Mouse (Mus musculus) ES-E14 (cell line): ENCODE data around the gene Astn1. TPM values are rescaled to one million over a fixed set of nuclear protein-coding genes. Genes with fewer than 3 reads are reported as not detected.
A peak's percentile ranks its signal among the peaks of the same experiment; 100 is the strongest.

Experiments
- DNase-seq: peaks from one replicate; pipeline ENCODE4 v3.0.0-alpha.2; 2013; ENCODE audit warnings: low read depth, low spot score
- H3K27ac ChIP-seq: 2 replicates; pipeline ENCODE4 v1.5.1; 2012; ENCODE audit warnings: low read depth, mild to moderate bottlenecking, low read length, moderate library complexity, mixed read lengths; ENCODE audit not compliant: poor library complexity, insufficient read depth, severe bottlenecking
- H3K36me3 ChIP-seq: 2 replicates; pipeline ENCODE4 v1.6.1; 2012; ENCODE audit warnings: mild to moderate bottlenecking, low read length, moderate library complexity, mixed read lengths; ENCODE audit not compliant: control insufficient read depth, poor library complexity, insufficient read depth, severe bottlenecking
- H3K4me1 ChIP-seq, 2 experiments: fragments of 150-350 bp in 1 of 2; sonication (generic) in 1 of 2; 2 replicates each; pipeline ENCODE4 v1.6.1; 2012; ENCODE audit warnings: low read length in 2 of 2, mild to moderate bottlenecking in 1 of 2, mixed read lengths in 1 of 2; ENCODE audit not compliant: control insufficient read depth in 2 of 2, insufficient read depth in 2 of 2, poor library complexity in 1 of 2
- H3K4me3 ChIP-seq, 2 experiments: fragments of 150-350 bp in 1 of 2; sonication (generic) in 1 of 2; 2 replicates each; pipeline ENCODE4 v1.5.1; 2012; ENCODE audit warnings: low read length in 2 of 2, low read depth in 1 of 2, mild to moderate bottlenecking in 1 of 2, mixed read lengths in 1 of 2; ENCODE audit not compliant: insufficient read depth in 1 of 2, poor library complexity in 1 of 2, severe bottlenecking in 1 of 2
- H3K9ac ChIP-seq: 2 replicates; pipeline ENCODE4 v1.6.1; 2012; ENCODE audit warnings: low read depth, mild to moderate bottlenecking, low read length, mixed read lengths; ENCODE audit not compliant: poor library complexity, insufficient read depth, severe bottlenecking
- H3K9me3 ChIP-seq: fragments of 150-350 bp; sonication (generic); 2 replicates; pipeline ENCODE4 v1.6.1; 2012; ENCODE audit warnings: low read depth, mild to moderate bottlenecking, low read length; ENCODE audit not compliant: control insufficient read depth, insufficient read depth
- CHD2 ChIP-seq: IDR thresholded peaks from 2 replicates; pipeline ENCODE4 v1.6.1; 2014; ENCODE audit warnings: mild to moderate bottlenecking, low read depth, low read length, inconsistent platforms
- HCFC1 ChIP-seq: IDR thresholded peaks from 2 replicates; pipeline ENCODE4 v1.6.1; 2012; ENCODE audit warnings: low read length, inconsistent platforms, borderline replicate concordance; ENCODE audit not compliant: insufficient read depth
- MAFK ChIP-seq: IDR thresholded peaks from 2 replicates; pipeline ENCODE4 v1.6.1; 2014; ENCODE audit warnings: mild to moderate bottlenecking, low read depth, low read length, inconsistent platforms; ENCODE audit not compliant: insufficient read depth
- ZC3H11A ChIP-seq: IDR thresholded peaks from 2 replicates; pipeline ENCODE4 v1.6.1; 2012; ENCODE audit warnings: low read depth, mild to moderate bottlenecking, inconsistent platforms, low read length, borderline replicate concordance
- ZNF384 ChIP-seq: IDR thresholded peaks from 2 replicates; pipeline ENCODE4 v1.6.1; 2012; ENCODE audit warnings: low read depth, low read length, inconsistent platforms
- in situ Hi-C, 2 experiments: fragments of 600-800 bp; cut with MboI; formaldehyde crosslinking; loops; one replicate each; pipeline ENCODE4 v1.15.1; 2025; ENCODE audit warnings: low sequenced_read_pairs in 2 of 2, inconsistent platforms in 1 of 2; ENCODE audit not compliant: unreplicated experiment in 2 of 2
- total RNA-seq: library from RNA; depleted of rRNA; stranded (reverse); fragments of 300-350 nt; gene quantifications from 2 replicates; pipeline ENCODE4 v1.2.3, GENCODE M21; 2012; rRNA removed

Astn1 gene
- total RNA-seq, result 0.69 and 0.85 TPM in 2 replicates

DNA sequence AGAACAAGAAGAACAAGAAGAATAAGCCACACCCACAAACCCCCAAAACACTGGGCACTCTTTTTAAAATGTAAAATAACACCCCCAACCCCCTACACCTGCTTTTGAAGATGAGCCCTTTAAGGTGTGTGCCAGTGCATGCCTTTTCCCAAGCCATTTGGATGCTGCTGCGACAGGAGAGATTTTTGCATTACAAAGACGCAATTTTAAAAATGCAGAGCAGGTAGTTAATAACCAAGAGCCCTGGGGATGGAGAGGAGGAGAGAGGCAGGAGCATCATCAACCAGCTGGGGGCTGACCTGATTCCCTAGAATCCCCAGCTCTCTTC is at the start of gene Astn1:
Astn1 (plus strand) TSS at position 310 of the 328 bp plus-strand sequence.
- Histone ChIP-seq H3K4me3 (peak within 1 kb of the TSS; percentile 47 to 68), H3K27ac (no peak within 1 kb of the TSS), H3K4me1 (peaks cover 0 to 5% of the 10 kb centered on the region in 2 experiments; a peak in 1 of 4 replicates), H3K36me3 (no peaks in the 10 kb centered on the region), H3K9ac (no peak within 1 kb of the TSS), H3K9me3 (no peaks in the 10 kb centered on the region)
- in situ Hi-C loops, result no loop called here
- TF ChIP-seq HCFC1 (no peak), ZC3H11A (no peak), MAFK (no peak), CHD2 (no peak), ZNF384 (no peak)
- DNase-seq, result no peak

DNA sequence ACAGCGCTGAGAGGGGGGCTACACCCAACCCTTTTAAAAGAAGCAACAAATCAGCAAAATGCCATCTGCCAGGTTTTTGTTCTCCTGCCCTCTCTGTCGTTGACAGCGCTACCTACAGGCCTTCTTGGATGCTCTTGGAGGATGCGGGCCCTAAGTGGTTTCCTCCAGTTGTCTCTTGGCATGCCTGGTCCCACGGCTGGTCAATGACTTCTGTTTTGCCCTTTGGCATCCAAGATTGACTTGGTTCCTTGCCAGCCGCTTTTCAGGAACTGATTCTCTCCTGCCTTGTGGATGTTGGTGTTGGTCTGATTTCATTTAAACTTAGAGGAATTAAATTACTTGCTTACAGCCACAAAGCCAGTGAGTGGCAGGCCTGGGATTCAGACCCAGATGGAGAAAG is 38.7 kb upstream of the Astn1 start:
- Histone ChIP-seq H3K27ac (no peak overlapping the region), H3K4me1 (no peaks in the 10 kb centered on the region), H3K9me3 (no peaks in the 10 kb centered on the region), H3K9ac (no peak overlapping the region), H3K4me3 (no peak overlapping the region), H3K36me3 (no peaks in the 10 kb centered on the region)
- DNase-seq, result no peak
- in situ Hi-C loops, result no loop called here
- no peak for TF ChIP-seq MAFK

DNA sequence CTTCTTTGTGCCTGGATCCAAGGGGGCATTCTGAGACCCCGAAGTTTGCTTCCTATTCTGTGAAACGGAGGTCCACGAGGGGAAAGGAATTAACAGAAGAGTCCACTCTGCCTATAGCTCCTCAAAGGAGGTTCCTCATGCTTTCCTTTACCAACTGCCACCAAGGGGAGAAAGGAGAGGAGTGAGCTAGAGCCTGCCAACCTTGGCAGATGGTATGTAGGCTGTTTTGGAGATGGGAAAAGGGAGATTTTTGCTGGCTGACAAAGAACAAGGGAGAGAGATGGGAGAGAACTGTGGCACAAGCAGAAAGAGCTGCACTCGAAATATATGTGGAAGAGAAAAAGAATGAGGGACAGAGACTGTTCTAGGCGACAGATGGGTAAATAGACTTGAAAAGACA is 33.9 kb upstream of the Astn1 start:
- TF ChIP-seq ZC3H11A, result no peak
- no peak for TF ChIP-seq ZNF384
- no peak for TF ChIP-seq MAFK
- TF ChIP-seq HCFC1, result no peak
- TF ChIP-seq CHD2, result no peak
- no peaks in the 10 kb centered on the region for H3K36me3 ChIP-seq
- H3K9me3 ChIP-seq, result no peaks in the 10 kb centered on the region
- no peak overlapping the region for H3K27ac ChIP-seq
- in situ Hi-C loops, result no loop called here
- no peak for DNase-seq
- H3K4me1 ChIP-seq, result no peaks in the 10 kb centered on the region
- no peak overlapping the region for H3K9ac ChIP-seq
- H3K4me3 ChIP-seq, result no peak overlapping the region

DNA sequence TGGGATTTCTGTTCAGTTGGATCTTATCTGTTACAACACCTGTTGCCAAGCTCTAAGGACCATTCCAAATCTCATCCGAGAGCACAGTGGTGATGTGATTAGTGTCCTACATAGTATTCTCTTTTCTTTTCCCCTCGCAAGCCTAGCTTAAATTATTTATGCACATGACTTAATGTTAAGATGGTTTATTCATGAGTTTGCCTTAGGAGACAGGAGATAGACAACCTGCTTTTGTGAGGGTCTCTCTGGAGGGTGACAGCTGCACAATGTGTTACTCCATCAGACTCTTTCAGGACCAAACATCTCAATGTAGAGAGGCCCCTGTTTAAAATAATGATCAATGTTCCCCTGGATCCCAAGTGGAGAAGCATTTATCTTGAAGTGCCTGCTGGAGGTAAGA is 33.2 kb upstream of the Astn1 start:
- in situ Hi-C loops, result no loop called here
- no peaks in the 10 kb centered on the region for H3K4me1 ChIP-seq
- H3K36me3 ChIP-seq, result no peaks in the 10 kb centered on the region
- no peak overlapping the region for H3K9ac ChIP-seq
- DNase-seq, result no peak
- no peak overlapping the region for H3K27ac ChIP-seq
- TF ChIP-seq CHD2 (no peak), ZNF384 (no peak), HCFC1 (no peak), ZC3H11A (no peak), MAFK (no peak)
- H3K4me3 ChIP-seq, result no peak overlapping the region
- H3K9me3 ChIP-seq, result no peaks in the 10 kb centered on the region

DNA sequence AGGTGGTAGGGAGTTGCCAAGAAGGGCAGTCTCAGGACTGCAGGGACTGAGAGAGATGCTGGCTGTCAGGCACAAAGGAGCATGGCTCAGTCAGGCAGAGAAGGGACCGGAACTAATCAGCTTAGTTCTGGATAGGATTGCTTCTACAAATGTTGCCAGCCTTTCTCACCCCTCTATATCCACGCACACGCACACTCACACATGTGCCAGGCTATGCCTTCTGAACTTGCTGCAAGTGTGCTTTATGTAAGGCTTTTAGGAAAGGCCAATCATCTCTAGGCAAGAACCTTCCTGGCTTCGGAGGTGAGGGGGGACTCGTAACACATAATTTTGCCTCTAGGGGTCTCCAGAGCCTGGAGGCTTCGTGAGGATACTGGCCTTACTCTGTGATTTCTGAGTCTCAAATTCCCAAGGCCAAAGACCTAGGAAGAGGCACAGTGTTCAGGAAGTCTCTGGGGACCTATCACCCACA is 18.8 kb upstream of the Astn1 start:
- no peaks in the 10 kb centered on the region for H3K36me3 ChIP-seq
- H3K4me3 ChIP-seq, result no peak overlapping the region
- no peak for TF ChIP-seq HCFC1
- no peak for TF ChIP-seq ZNF384
- no peak for TF ChIP-seq MAFK
- no peak for TF ChIP-seq CHD2
- TF ChIP-seq ZC3H11A, result no peak
- H3K9ac ChIP-seq, result no peak overlapping the region
- H3K9me3 ChIP-seq, result no peaks in the 10 kb centered on the region
- no peaks in the 10 kb centered on the region for H3K4me1 ChIP-seq
- in situ Hi-C loops, result no loop called here
- no peak for DNase-seq
- H3K27ac ChIP-seq, result no peak overlapping the region
